Mouse (Mus musculus): Measurements from ENCODE around the gene Rbm38.

Gene Rbm38

GRCm38 (mm10) chr2:173020430-173020829 is at the start of gene Rbm38:
Gene Rbm38, plus strand, starts transcription at chr2:173020498.
- DNase-seq (ENCODE audit: low spot score in 2 of 2) = no peak

DNA sequence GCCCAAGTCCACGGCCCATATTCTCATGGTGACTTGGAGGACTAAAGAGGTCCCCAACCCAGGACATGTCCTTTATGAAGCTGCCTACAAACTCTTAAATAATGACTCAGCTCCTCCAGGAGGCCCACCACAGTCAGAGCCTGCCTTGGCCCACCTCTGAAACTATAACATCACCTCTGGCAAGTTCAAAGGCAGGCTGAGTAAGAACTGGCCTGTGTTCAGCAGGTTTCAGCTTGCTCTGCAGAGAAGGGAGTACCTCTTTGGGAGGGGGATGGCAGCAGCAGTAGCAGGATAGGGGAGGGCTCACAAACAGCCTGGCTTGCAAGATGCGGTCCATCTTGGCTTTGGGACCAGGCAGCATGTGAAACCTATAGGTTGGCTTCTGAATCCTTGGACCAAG is 48.4 kb upstream of the Rbm38 start:
- DNase-seq (ENCODE audit: low spot score in 2 of 2) = no peak

GRCm38 (mm10) chr2:172973806-172974565 is 46.3 kb upstream of the Rbm38 start:
- no peak for DNase-seq (ENCODE audit: low spot score in 2 of 2)

- no peak for DNase-seq (ENCODE audit: low spot score in 2 of 2)
Measured at GRCm38 (mm10) chr2:172974701-172975100, 45.6 kb upstream of the Rbm38 start.

GRCm38 (mm10) chr2:172975159-172975558 is 45.1 kb upstream of the Rbm38 start:
- no peak for DNase-seq (ENCODE audit: low spot score in 2 of 2)

- no peak for DNase-seq (ENCODE audit: low spot score in 2 of 2)
Measured at GRCm38 (mm10) chr2:172976661-172977238, 43.5 kb upstream of the Rbm38 start.

GRCm38 (mm10) chr2:172977409-172978130 is 42.7 kb upstream of the Rbm38 start, which contains the start of gene Spo11:
Gene Spo11, plus strand, starts transcription at chr2:172977700.
- no peak for DNase-seq (ENCODE audit: low spot score in 2 of 2)

GRCm38 (mm10) chr2:172978131-172978633 is 42.1 kb upstream of the Rbm38 start:
- DNase-seq (ENCODE audit: low spot score in 2 of 2) = no peak

GRCm38 (mm10) chr2:172979666-172980345 is 40.5 kb upstream of the Rbm38 start:
- DNase-seq (ENCODE audit: low spot score in 2 of 2) = peak in 1 of 2 experiments; percentile 27

DNA sequence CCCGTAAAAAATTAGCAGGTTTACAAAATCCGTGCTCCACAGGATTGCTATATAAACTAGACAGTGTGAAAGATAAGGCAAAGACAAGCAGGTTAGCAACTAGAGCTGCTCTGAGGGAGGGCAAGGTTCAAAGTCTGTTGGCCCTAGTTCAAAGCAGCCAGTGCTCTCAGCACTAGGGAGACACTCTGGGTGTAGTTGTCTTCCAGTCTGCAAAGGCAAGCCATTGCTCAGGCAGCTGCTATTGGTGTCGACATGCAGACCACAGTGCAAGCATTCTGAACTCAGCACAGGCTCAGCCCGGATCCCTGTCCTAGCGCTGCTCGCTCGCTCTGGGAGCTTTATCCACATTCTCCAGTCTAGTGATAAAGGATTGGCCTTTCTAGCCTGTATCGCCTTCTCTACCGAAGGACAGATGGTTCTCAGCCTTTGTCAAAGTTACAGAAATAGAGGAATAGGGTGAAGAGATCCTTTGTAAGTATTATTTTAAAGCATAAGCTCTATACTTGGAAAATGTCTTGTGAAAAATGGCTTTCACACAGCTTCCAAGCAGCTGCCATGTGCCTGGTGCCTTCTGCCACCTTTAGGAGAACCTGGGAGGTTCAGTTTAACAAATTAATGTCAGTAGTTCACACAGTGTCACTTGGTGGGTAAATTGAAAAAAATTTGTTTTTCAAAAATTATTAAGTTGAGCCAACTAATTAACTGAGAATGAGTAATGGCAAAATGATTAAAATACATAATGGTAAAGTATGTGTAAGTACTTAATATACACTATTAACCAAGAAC is 37.3 kb upstream of the Rbm38 start:
- no peak for DNase-seq (ENCODE audit: low spot score in 2 of 2)

GRCm38 (mm10) chr2:172990161-172990560 is 30.1 kb upstream of the Rbm38 start:
- no peak for DNase-seq (ENCODE audit: low spot score in 2 of 2)

GRCm38 (mm10) chr2:172996207-172996606 is 24.1 kb upstream of the Rbm38 start:
- DNase-seq (ENCODE audit: low spot score in 2 of 2) = peak; percentile 82 to 86

DNA sequence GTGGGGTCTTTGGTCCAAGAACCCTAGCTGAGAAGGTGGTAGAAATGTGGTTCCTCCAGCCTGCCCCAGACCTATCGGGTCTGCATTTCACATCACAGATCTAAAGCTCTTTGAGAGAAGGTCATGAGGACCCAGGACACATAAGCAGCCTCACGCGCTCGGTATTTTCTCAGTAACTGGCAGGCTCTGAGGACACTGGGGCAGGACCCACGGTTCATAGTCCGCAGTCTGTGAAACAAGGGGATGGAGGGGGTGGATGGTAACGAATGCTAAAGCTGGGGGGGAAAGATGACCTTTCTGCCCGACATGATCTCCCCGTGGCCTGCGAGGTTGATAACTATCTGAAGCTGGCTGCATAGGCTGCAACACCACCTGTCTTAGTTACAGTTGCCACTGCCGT is 22.6 kb upstream of the Rbm38 start:
- DNase-seq (ENCODE audit: low spot score in 2 of 2) = no peak

DNA sequence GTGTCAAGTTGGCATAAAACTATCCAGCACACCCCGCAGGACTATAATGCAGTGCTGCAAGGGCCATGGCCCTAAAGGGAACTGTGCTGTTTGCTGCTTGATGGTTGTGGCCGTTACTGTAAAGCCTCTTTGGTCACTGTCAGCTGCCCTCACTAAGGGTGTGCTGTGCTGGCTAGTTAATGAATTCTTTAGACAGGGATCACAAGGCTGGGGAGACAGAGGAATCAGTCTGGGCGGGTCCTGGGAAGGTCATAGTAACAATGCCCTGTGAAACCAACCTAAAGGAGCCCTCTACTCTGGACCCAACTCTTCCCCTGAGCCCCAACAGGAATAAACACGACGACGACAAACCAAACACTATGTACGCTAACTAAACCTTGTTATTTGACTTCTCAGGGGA is 21.8 kb upstream of the Rbm38 start:
- no peak for DNase-seq (ENCODE audit: low spot score in 2 of 2)

- peak; percentile 98 to 99 for DNase-seq (ENCODE audit: low spot score in 2 of 2)
Measured at GRCm38 (mm10) chr2:172999630-173000284, 20.5 kb upstream of the Rbm38 start, which contains the start of gene Rae1. Gene Rae1, plus strand, starts transcription at chr2:173000117.

DNA sequence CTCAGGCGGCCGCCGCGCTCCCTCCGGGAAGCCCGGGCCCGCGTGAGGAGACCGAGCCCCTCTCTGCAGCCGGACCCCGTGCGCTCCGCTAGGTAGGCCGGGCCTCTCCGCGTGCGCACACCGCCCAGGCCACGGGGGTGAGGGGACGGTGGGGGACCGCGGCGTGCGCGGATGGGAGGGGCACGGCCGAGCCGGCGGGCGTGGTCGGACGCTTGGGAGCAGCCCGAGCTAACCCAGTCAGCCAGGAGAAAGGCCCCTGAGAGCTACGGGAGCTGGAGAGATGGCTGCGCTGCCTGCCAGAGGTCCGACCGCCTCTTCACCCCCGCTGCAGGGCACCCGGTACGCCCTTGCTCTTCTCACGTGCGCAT is 20.0 kb upstream of the Rbm38 start:
- DNase-seq (ENCODE audit: low spot score in 2 of 2) = peak in 1 of 2 experiments; percentile 65

- DNase-seq (ENCODE audit: low spot score in 2 of 2) = peak in 1 of 2 experiments; percentile 74
Measured at GRCm38 (mm10) chr2:173000921-173001320, 19.4 kb upstream of the Rbm38 start.

DNA sequence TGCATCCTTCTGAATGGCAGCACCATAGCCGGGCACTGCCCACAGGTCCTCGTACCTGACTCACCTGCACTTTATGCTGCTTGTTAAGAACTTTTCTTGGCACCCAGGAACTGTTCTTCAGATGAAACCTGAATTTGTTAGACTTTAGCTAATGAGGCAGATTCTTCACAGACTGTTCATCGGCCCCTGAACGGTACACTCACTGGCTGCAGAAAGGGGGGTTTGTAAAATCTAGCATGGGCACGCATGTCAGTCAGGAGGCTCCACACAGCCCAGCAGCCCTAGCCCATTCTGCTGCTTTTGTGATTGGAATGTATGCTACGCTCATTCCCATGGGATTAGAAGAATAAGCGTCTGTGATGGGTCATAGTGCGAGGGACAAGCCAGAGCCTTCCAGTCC is 16.6 kb upstream of the Rbm38 start:
- no peak for DNase-seq (ENCODE audit: low spot score in 2 of 2)

GRCm38 (mm10) chr2:173010220-173010717 is 10.0 kb upstream of the Rbm38 start:
- no peak for DNase-seq (ENCODE audit: low spot score in 2 of 2)

GRCm38 (mm10) chr2:173011440-173011839 is 8.9 kb upstream of the Rbm38 start:
- no peak for DNase-seq (ENCODE audit: low spot score in 2 of 2)
